Mouse (Mus musculus): ENCODE data around the gene Usp44. TPM values are rescaled to one million over a fixed set of nuclear protein-coding genes. Genes with fewer than 3 reads are reported as not detected.

Usp44 gene
- polyA plus RNA-seq, 1 experiment = 0.55 TPM

- Histone ChIP-seq H3K27ac (ENCODE audit: control insufficient read depth, insufficient read depth, low read depth, low read length, poor library complexity) (no peak overlapping the region), H3K4me1 (ENCODE audit: control insufficient read depth, insufficient read depth, low read length) (no peaks in the 10 kb centered on the region), H3K4me3 (replicated peaks; ENCODE audit: control insufficient read depth, low read depth, low read length) (no peak overlapping the region)
- TF ChIP-seq POLR2A (IDR thresholded peaks at IDR 0.05; ENCODE audit: borderline replicate concordance, control insufficient read depth, low read depth, low read length) (no peak), CTCF (IDR thresholded peaks at IDR 0.05; ENCODE audit: control insufficient read depth, insufficient read depth, low read length) (no peak)
- WGBS = 49% methylated on average over 4 of the region's 4 CpGs
Observed at GRCm38 (mm10) chr10:93868886-93869285, 37.5 kb downstream of the Usp44 start.

GRCm38 (mm10) chr10:93876772-93877171 lies 45.4 kb downstream of the Usp44 start:
- no peak overlapping the region for H3K27ac ChIP-seq (ENCODE audit: control insufficient read depth, insufficient read depth, low read depth, low read length, poor library complexity)
- WGBS = 87% methylated on average over 1 of the region's 1 CpGs
- H3K4me1 ChIP-seq (ENCODE audit: control insufficient read depth, insufficient read depth, low read length) = no peaks in the 10 kb centered on the region
- H3K4me3 ChIP-seq (replicated peaks; ENCODE audit: control insufficient read depth, low read depth, low read length) = no peak overlapping the region
- no peak for TF ChIP-seq POLR2A (IDR thresholded peaks at IDR 0.05; ENCODE audit: borderline replicate concordance, control insufficient read depth, low read depth, low read length)
- TF ChIP-seq CTCF (IDR thresholded peaks at IDR 0.05; ENCODE audit: control insufficient read depth, insufficient read depth, low read length) = no peak

- 95% methylated on average over 4 of the region's 4 CpGs for WGBS
- no peak for TF ChIP-seq POLR2A (IDR thresholded peaks at IDR 0.05; ENCODE audit: borderline replicate concordance, control insufficient read depth, low read depth, low read length)
- TF ChIP-seq CTCF (IDR thresholded peaks at IDR 0.05; ENCODE audit: control insufficient read depth, insufficient read depth, low read length) = no peak
- H3K4me1 ChIP-seq (ENCODE audit: control insufficient read depth, insufficient read depth, low read length) = no peaks in the 10 kb centered on the region; the same call in 1 of the 2 replicates
- H3K27ac ChIP-seq (ENCODE audit: control insufficient read depth, insufficient read depth, low read depth, low read length, poor library complexity) = no peak overlapping the region
- H3K4me3 ChIP-seq (replicated peaks; ENCODE audit: control insufficient read depth, low read depth, low read length) = no peak overlapping the region
Observed at GRCm38 (mm10) chr10:93878732-93879131, 47.4 kb downstream of the Usp44 start.

- TF ChIP-seq POLR2A (IDR thresholded peaks at IDR 0.05; ENCODE audit: borderline replicate concordance, control insufficient read depth, low read depth, low read length) = no peak
- TF ChIP-seq CTCF (IDR thresholded peaks at IDR 0.05; ENCODE audit: control insufficient read depth, insufficient read depth, low read length) = no peak
Observed at GRCm38 (mm10) chr10:93881918-93882317, 50.6 kb downstream of the Usp44 start.

GRCm38 (mm10) chr10:93882738-93883364 lies 51.5 kb downstream of the Usp44 start:
- 51% methylated on average over 8 of the region's 8 CpGs for WGBS
- Histone ChIP-seq H3K4me1 (ENCODE audit: control insufficient read depth, insufficient read depth, low read length) (peaks cover 1% of the 10 kb centered on the region; the same call in 1 of the 2 replicates), H3K27ac (ENCODE audit: control insufficient read depth, insufficient read depth, low read depth, low read length, poor library complexity) (peak overlapping the region; percentile 11; the same call in 1 of the 2 replicates), H3K4me3 (replicated peaks; ENCODE audit: control insufficient read depth, low read depth, low read length) (peak overlapping the region; percentile 26)
- TF ChIP-seq CTCF (IDR thresholded peaks at IDR 0.05; ENCODE audit: control insufficient read depth, insufficient read depth, low read length) (no peak), POLR2A (IDR thresholded peaks at IDR 0.05; ENCODE audit: borderline replicate concordance, control insufficient read depth, low read depth, low read length) (no peak)

More at GRCm38 (mm10) chr10:93881918-93882317, 50.6 kb downstream of the Usp44 start:
- Histone ChIP-seq H3K4me3 (replicated peaks; ENCODE audit: control insufficient read depth, low read depth, low read length) (no peak overlapping the region), H3K27ac (ENCODE audit: control insufficient read depth, insufficient read depth, low read depth, low read length, poor library complexity) (no peak overlapping the region), H3K4me1 (ENCODE audit: control insufficient read depth, insufficient read depth, low read length) (peaks cover 1% of the 10 kb centered on the region; the same call in 1 of the 2 replicates)

- peak overlapping the region; percentile 29 for H3K4me3 ChIP-seq (replicated peaks; ENCODE audit: control insufficient read depth, low read depth, low read length)
- no peak for TF ChIP-seq POLR2A (IDR thresholded peaks at IDR 0.05; ENCODE audit: borderline replicate concordance, control insufficient read depth, low read depth, low read length)
- no peak for TF ChIP-seq CTCF (IDR thresholded peaks at IDR 0.05; ENCODE audit: control insufficient read depth, insufficient read depth, low read length)
- H3K27ac ChIP-seq (ENCODE audit: control insufficient read depth, insufficient read depth, low read depth, low read length, poor library complexity) = peak overlapping the region; percentile 92
- 61% methylated on average over 14 of the region's 14 CpGs for WGBS
- peaks cover 1% of the 10 kb centered on the region; the same call in 1 of the 2 replicates for H3K4me1 ChIP-seq (ENCODE audit: control insufficient read depth, insufficient read depth, low read length)
Observed at GRCm38 (mm10) chr10:93885839-93886477, 54.6 kb downstream of the Usp44 start.

- peaks cover 1% of the 10 kb centered on the region; the same call in 1 of the 2 replicates for H3K4me1 ChIP-seq (ENCODE audit: control insufficient read depth, insufficient read depth, low read length)
- 6% methylated on average over 10 of the region's 10 CpGs for WGBS
- H3K4me3 ChIP-seq (replicated peaks; ENCODE audit: control insufficient read depth, low read depth, low read length) = peak overlapping the region; percentile 95
- peak overlapping the region; percentile 81 for H3K27ac ChIP-seq (ENCODE audit: control insufficient read depth, insufficient read depth, low read depth, low read length, poor library complexity)
- TF ChIP-seq POLR2A (IDR thresholded peaks at IDR 0.05; ENCODE audit: borderline replicate concordance, control insufficient read depth, low read depth, low read length) = no peak
- TF ChIP-seq CTCF (IDR thresholded peaks at IDR 0.05; ENCODE audit: control insufficient read depth, insufficient read depth, low read length) = no peak
Observed at GRCm38 (mm10) chr10:93888590-93888934, 57.2 kb downstream of the Usp44 start.

- under 1% methylated on average over 38 of the region's 38 CpGs for WGBS
- H3K4me1 ChIP-seq (ENCODE audit: control insufficient read depth, insufficient read depth, low read length) = peaks cover 1% of the 10 kb centered on the region; the same call in 1 of the 2 replicates
Observed at GRCm38 (mm10) chr10:93888935-93889578, 57.7 kb downstream of the Usp44 start.

More at GRCm38 (mm10) chr10:93888935-93889578, 57.7 kb downstream of the Usp44 start:
- Histone ChIP-seq H3K4me3 (replicated peaks; ENCODE audit: control insufficient read depth, low read depth, low read length) (peak overlapping the region; percentile 95), H3K27ac (ENCODE audit: control insufficient read depth, insufficient read depth, low read depth, low read length, poor library complexity) (peak overlapping the region; percentile 81)
- TF ChIP-seq CTCF (IDR thresholded peaks at IDR 0.05; ENCODE audit: control insufficient read depth, insufficient read depth, low read length) (no peak), POLR2A (IDR thresholded peaks at IDR 0.05; ENCODE audit: borderline replicate concordance, control insufficient read depth, low read depth, low read length) (no peak)

Data from bone marrow, adult 2 months (tissue).